29 mouse cellular contexts compared by ENCODE assay signal in genomic region chr15:68650609-68651008, GRCm38 (mm10).
A peak's percentile ranks its signal among the peaks of the same experiment; 100 is the strongest.
DNase-seq lines count a peak whose midpoint lies in the region; ATAC-seq lines count a peak whose summit lies in the region.
"Had no signal": no experiment of that assay in that cellular context is flagged by ENCODE, and none has a peak within 500 bp of the region (broad histone marks: within the 10 kb centered on the region; RNA-seq: fewer than 3 reads in every experiment).

No protein-coding gene starts in this region.

- 0 out of 2 replicates have a peak, but pooled peaks cover 5% of the 10 kb centered on the region for H3K4me1 ChIP-seq in forebrain, embryonic 13.5 days
- no peaks in the 10 kb centered on the region for H3K4me1 ChIP-seq in forebrain, embryonic 16.5 days (replicated peaks; ENCODE audit: control insufficient read depth, insufficient read depth, low read length)
- H3K4me1 ChIP-seq in hindbrain, embryonic 13.5 days (replicated peaks), result peaks cover 17% of the 10 kb centered on the region
- H3K4me1 ChIP-seq in hindbrain, embryonic 16.5 days (ENCODE audit: control insufficient read depth, insufficient read depth, low read depth, low read length), result no peaks in the 10 kb centered on the region
- H3K4me1 ChIP-seq: embryonic facial prominence, embryonic 15.5 days; heart, embryonic 10.5 days; heart, embryonic 13.5 days had no signal

- H3K27ac ChIP-seq in forebrain, embryonic 13.5 days, result no peak overlapping the region
- H3K27ac ChIP-seq in forebrain, embryonic 16.5 days (ENCODE audit: low read length), result no peak overlapping the region
- H3K27ac ChIP-seq in hindbrain, embryonic 13.5 days, result no peak overlapping the region; the same call in 1 of the 2 replicates
- no peak overlapping the region for H3K27ac ChIP-seq in hindbrain, embryonic 16.5 days (ENCODE audit: low read depth, low read length)
- H3K27ac ChIP-seq: embryonic facial prominence, embryonic 12.5 days; embryonic facial prominence, embryonic 15.5 days; heart, adult 2 months; heart, embryonic 10.5 days; heart, embryonic 13.5 days; hindbrain, embryonic 15.5 days had no signal

- peak; percentile 6 for DNase-seq in 3T3-L1 (ENCODE audit: low read depth, low spot score)
- no peak for DNase-seq in gastrocnemius, postnatal 4 days (ENCODE audit: low spot score in 2 of 2)
- no peak for DNase-seq in kidney, postnatal 10 days
- DNase-seq: adrenal gland, postnatal 10 days; adrenal gland, postnatal 36 days; cerebellum, adult 11 months; cerebellum, adult 2 months; cerebellum, adult 9-11 months; cerebellum, postnatal 25 days; gastrocnemius, postnatal 25 days; heart, adult 2 months; heart, postnatal 14 days; heart, postnatal 4 days; kidney, adult 18-20 months had no signal

- H3K4me3 ChIP-seq in forebrain, embryonic 13.5 days, result no peak overlapping the region
- no peak overlapping the region for H3K4me3 ChIP-seq in forebrain, embryonic 16.5 days (replicated peaks; ENCODE audit: low read length)
- H3K4me3 ChIP-seq in hindbrain, embryonic 13.5 days, result no peak overlapping the region
- no peak overlapping the region for H3K4me3 ChIP-seq in hindbrain, embryonic 16.5 days (ENCODE audit: low read length)
- H3K4me3 ChIP-seq: embryonic facial prominence, embryonic 12.5 days; embryonic facial prominence, embryonic 15.5 days; heart, adult 2 months; heart, embryonic 10.5 days; heart, embryonic 13.5 days; hindbrain, embryonic 15.5 days had no signal

- WGBS in forebrain, embryonic 13.5 days, result 82% methylated on average over 2 of the region's 2 CpGs
- 83% methylated on average over 2 of the region's 2 CpGs for WGBS in forebrain, embryonic 16.5 days
- 34% methylated on average over 2 of the region's 2 CpGs for WGBS in hindbrain, embryonic 13.5 days
- 46% methylated on average over 2 of the region's 2 CpGs for WGBS in hindbrain, embryonic 16.5 days

- no peaks in the 10 kb centered on the region for H3K27me3 ChIP-seq in forebrain, embryonic 13.5 days
- no peaks in the 10 kb centered on the region for H3K27me3 ChIP-seq in forebrain, embryonic 16.5 days (replicated peaks; ENCODE audit: control insufficient read depth, insufficient read depth, low read length)
- H3K27me3 ChIP-seq in hindbrain, embryonic 13.5 days, result no peaks in the 10 kb centered on the region
- H3K27me3 ChIP-seq in hindbrain, embryonic 16.5 days (replicated peaks; ENCODE audit: control insufficient read depth, insufficient read depth, low read length), result no peaks in the 10 kb centered on the region
- H3K27me3 ChIP-seq: embryonic facial prominence, embryonic 12.5 days; embryonic facial prominence, embryonic 15.5 days; heart, embryonic 13.5 days; hindbrain, embryonic 15.5 days had no signal

- H3K9me3 ChIP-seq in forebrain, embryonic 13.5 days (replicated peaks), result no peaks in the 10 kb centered on the region
- H3K9me3 ChIP-seq in forebrain, embryonic 16.5 days (ENCODE audit: control insufficient read depth, low read length), result no peaks in the 10 kb centered on the region; the same call in 1 of the 2 replicates
- H3K9me3 ChIP-seq in hindbrain, embryonic 13.5 days, result no peaks in the 10 kb centered on the region
- no peaks in the 10 kb centered on the region for H3K9me3 ChIP-seq in hindbrain, embryonic 16.5 days (ENCODE audit: control insufficient read depth, low read length)
- H3K9me3 ChIP-seq: embryonic facial prominence, embryonic 12.5 days; embryonic facial prominence, embryonic 15.5 days; heart, embryonic 10.5 days; heart, embryonic 13.5 days; hindbrain, embryonic 15.5 days had no signal

- H3K9ac ChIP-seq in forebrain, embryonic 13.5 days, result no peak overlapping the region
- no peak overlapping the region for H3K9ac ChIP-seq in forebrain, embryonic 16.5 days (replicated peaks; ENCODE audit: low read depth, low read length)
- no peak overlapping the region for H3K9ac ChIP-seq in hindbrain, embryonic 13.5 days
- H3K9ac ChIP-seq in hindbrain, embryonic 16.5 days (ENCODE audit: low read depth, low read length), result no peak overlapping the region
- H3K9ac ChIP-seq: embryonic facial prominence, embryonic 12.5 days; embryonic facial prominence, embryonic 15.5 days; heart, embryonic 13.5 days; hindbrain, embryonic 15.5 days had no signal

- H3K4me2 ChIP-seq in forebrain, embryonic 13.5 days, result no peak overlapping the region
- H3K4me2 ChIP-seq in forebrain, embryonic 16.5 days (ENCODE audit: low read length), result no peak overlapping the region
- no peak overlapping the region for H3K4me2 ChIP-seq in hindbrain, embryonic 13.5 days
- no peak overlapping the region for H3K4me2 ChIP-seq in hindbrain, embryonic 16.5 days (ENCODE audit: low read length)
- H3K4me2 ChIP-seq: embryonic facial prominence, embryonic 12.5 days; embryonic facial prominence, embryonic 15.5 days; heart, embryonic 13.5 days; hindbrain, embryonic 15.5 days had no signal

- H3K36me3 ChIP-seq in forebrain, embryonic 13.5 days (ENCODE audit: poor library complexity, severe bottlenecking), result no peaks in the 10 kb centered on the region
- H3K36me3 ChIP-seq in forebrain, embryonic 16.5 days (ENCODE audit: control insufficient read depth, insufficient read depth), result no peaks in the 10 kb centered on the region
- H3K36me3 ChIP-seq in hindbrain, embryonic 13.5 days, result no peaks in the 10 kb centered on the region
- no peaks in the 10 kb centered on the region for H3K36me3 ChIP-seq in hindbrain, embryonic 16.5 days (ENCODE audit: control insufficient read depth, insufficient read depth, low read length)
- H3K36me3 ChIP-seq: embryonic facial prominence, embryonic 12.5 days; embryonic facial prominence, embryonic 15.5 days; heart, embryonic 10.5 days; heart, embryonic 13.5 days; hindbrain, embryonic 15.5 days had no signal

- ATAC-seq in forebrain, embryonic 13.5 days, result 0 out of 2 replicates have a peak, but pooled peaks have one; percentile 19
- ATAC-seq in forebrain, embryonic 16.5 days, result no peak
- ATAC-seq in hindbrain, embryonic 13.5 days (ENCODE audit: low FRiP score), result peak; percentile 32; the same call in 1 of the 2 replicates
- no peak for ATAC-seq in hindbrain, embryonic 16.5 days
- peak; percentile 52 for ATAC-seq in megakaryocyte progenitor cell, adult 5-6 weeks (replicated peaks; ENCODE audit: poor library complexity)
- ATAC-seq: activated CD4-positive, CD25-positive, alpha-beta regulatory T cell, adult 4 months; CD4-positive, CD25-positive, alpha-beta regulatory T cell, adult 4 months; forebrain, embryonic 14.5 days; inflammation-experienced regulatory T-cells, adult 6 months; intestine, embryonic 16.5 days had no signal

Comparison
In these comparisons a context has a peak if more than half of its experiments do, and no peak if none do; other contexts are left out.
1. ATAC-seq: peak in forebrain, embryonic 13.5 days (single experiment), hindbrain, embryonic 13.5 days (single experiment) and megakaryocyte progenitor cell, adult 5-6 weeks (single experiment); none in forebrain, embryonic 16.5 days (single experiment) and hindbrain, embryonic 16.5 days (single experiment).